Mouse (Mus musculus) pancreas, adult 10 weeks (tissue): ENCODE measurements around the gene Ubl3. TPM values are rescaled to one million over a fixed set of nuclear protein-coding genes. Genes with fewer than 3 reads are reported as not detected.

Source experiments
- polyA plus RNA-seq: library from polyadenylated mRNA; stranded (reverse); fragments of 350-450 nt; fragmentation: Illumina TruSeq; extraction: RNeasy Lipid Tissue Mini Kit (QIAGEN cat#74804); gene quantifications from one replicate; pipeline ENCODE4 v1.2.3, GENCODE M21; 2015; ENCODE audit warnings: low read depth, low replicate concordance; ENCODE audit not compliant: insufficient read depth

Gene Ubl3
- 16.2 TPM for polyA plus RNA-seq

GRCm38 (mm10) chr5:148552187-148553071 is at the start of gene Ubl3:
Ubl3 (minus strand) TSS chr5:148552789.

Other genes starting within 250 kb of the Ubl3 start
- 6.1 TPM for gene Slc7a1, start 152.9 kb downstream of the Ubl3 start, polyA plus RNA-seq